Mouse (Mus musculus) brown adipose tissue, adult 24 weeks (tissue): ENCODE data around the gene Gmpr. TPM values are rescaled to one million over a fixed set of nuclear protein-coding genes. Genes with fewer than 3 reads are reported as not detected.

Experiments used
- H3K27ac ChIP-seq: fragments of 200-500 bp; replicated peaks from 2 replicates; pipeline ENCODE4 v1.5.1; 2012; ENCODE audit warnings: low read depth, mild to moderate bottlenecking, low read length
- H3K4me1 ChIP-seq: fragments of 200-500 bp; 2 replicates; pipeline ENCODE4 v1.6.1; 2012; ENCODE audit warnings: low read length, mixed read lengths; ENCODE audit not compliant: control insufficient read depth, insufficient read depth, insufficient read length
- H3K4me3 ChIP-seq: fragments of 200-500 bp; 2 replicates; pipeline ENCODE4 v1.5.1; 2012; ENCODE audit warnings: low read depth, mild to moderate bottlenecking, low read length, moderate library complexity; ENCODE audit not compliant: insufficient read depth
- polyA plus RNA-seq: library from polyadenylated mRNA; stranded (reverse); fragments of >200 nt; gene quantifications from 2 replicates; pipeline ENCODE4 v1.2.4, GENCODE M21; 2012; ENCODE audit not compliant: missing spikeins, insufficient read depth, insufficient read length

Gene Gmpr
- polyA plus RNA-seq, 1 experiment, result 74.5 TPM

DNA sequence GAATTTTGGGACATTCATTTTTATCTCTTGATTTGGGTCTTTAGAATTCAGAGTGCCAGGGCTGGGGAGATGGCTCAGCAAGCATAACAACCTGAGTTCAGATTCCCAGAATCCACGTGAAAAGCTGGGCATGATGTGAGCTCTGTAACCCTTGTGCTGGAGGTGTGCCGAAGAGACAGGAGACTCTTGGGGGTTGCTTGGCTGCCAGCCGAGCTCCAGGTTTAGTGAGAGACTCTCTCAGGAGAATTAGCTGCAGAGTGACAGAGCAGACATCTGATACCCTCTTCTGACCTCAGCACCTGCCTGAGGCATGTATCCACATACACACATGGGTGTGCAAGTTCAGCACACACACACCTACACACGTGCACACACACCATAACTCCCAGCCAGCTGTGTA, 21.6 kb upstream of the Gmpr start:
- peaks cover 3% of the 10 kb centered on the region; the same call in 1 of the 2 replicates for H3K4me1 ChIP-seq
- peak overlapping the region; percentile 61 for H3K27ac ChIP-seq
- no peak overlapping the region for H3K4me3 ChIP-seq

- Histone ChIP-seq H3K4me1 (peaks cover 3% of the 10 kb centered on the region; the same call in 1 of the 2 replicates), H3K4me3 (no peak overlapping the region), H3K27ac (peak overlapping the region; percentile 75)
Measured at GRCm38 (mm10) chr13:45486598-45486997, 20.6 kb upstream of the Gmpr start.

GRCm38 (mm10) chr13:45491991-45492732, 15.1 kb upstream of the Gmpr start:
- Histone ChIP-seq H3K4me1 (no peaks in the 10 kb centered on the region), H3K27ac (no peak overlapping the region), H3K4me3 (no peak overlapping the region)

GRCm38 (mm10) chr13:45493846-45494245, 13.4 kb upstream of the Gmpr start:
- Histone ChIP-seq H3K4me3 (no peak overlapping the region), H3K4me1 (no peaks in the 10 kb centered on the region), H3K27ac (no peak overlapping the region)

DNA sequence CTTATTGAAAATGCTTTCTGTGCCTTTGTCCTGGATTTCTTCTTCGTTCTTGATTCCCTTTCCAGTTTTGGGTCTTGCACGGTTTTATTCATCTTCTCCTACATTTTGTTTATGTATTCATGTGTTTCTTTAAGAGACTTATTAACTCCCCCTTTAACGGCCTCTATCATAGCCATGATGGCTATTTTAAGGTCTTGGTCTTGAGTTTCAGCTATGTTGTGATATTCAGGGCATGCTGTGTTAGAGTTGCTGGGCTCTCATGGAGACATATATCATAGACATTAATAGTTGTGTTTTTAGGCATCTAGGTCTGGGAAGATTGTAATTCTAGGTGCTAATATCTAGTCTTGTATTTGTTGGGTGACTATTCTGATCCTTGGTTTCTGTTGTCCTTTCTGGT, 8.6 kb upstream of the Gmpr start:
- Histone ChIP-seq H3K4me3 (no peak overlapping the region), H3K27ac (peak overlapping the region; percentile 41), H3K4me1 (peaks cover 4% of the 10 kb centered on the region; the same call in 1 of the 2 replicates)

- Histone ChIP-seq H3K4me3 (no peak overlapping the region), H3K27ac (peak overlapping the region; percentile 41), H3K4me1 (peaks cover 4% of the 10 kb centered on the region; the same call in 1 of the 2 replicates)
Measured at GRCm38 (mm10) chr13:45499391-45499790, 7.9 kb upstream of the Gmpr start.

GRCm38 (mm10) chr13:45499906-45500305, 7.3 kb upstream of the Gmpr start:
- Histone ChIP-seq H3K4me3 (no peak overlapping the region), H3K4me1 (peaks cover 4% of the 10 kb centered on the region; the same call in 1 of the 2 replicates), H3K27ac (no peak overlapping the region; the same call in 1 of the 2 replicates)

DNA sequence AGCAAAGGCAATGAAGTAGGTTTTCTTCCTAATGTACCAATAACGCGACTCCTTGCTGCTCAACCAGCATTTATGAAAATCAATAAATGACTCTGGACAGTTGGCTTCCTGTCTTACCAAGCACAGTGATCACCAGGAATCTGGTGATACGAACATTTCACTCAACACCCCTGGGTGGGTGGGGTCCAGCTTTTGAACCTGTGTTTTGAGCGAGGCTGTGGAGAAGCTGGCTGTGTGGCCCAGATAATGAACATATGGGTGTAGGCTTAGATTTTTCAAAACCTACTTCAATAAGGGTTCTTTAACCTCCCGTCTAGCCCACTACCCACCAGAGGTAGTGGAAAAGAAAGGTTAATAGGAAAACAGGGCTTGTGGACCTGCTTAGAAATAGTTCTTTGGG, 4.5 kb upstream of the Gmpr start:
- H3K4me1 ChIP-seq, result peaks cover 7% of the 10 kb centered on the region; the same call in 1 of the 2 replicates
- no peak overlapping the region for H3K27ac ChIP-seq
- H3K4me3 ChIP-seq, result no peak overlapping the region

- Histone ChIP-seq H3K4me1 (peaks cover 7% of the 10 kb centered on the region; the same call in 1 of the 2 replicates), H3K27ac (peak overlapping the region; percentile 99), H3K4me3 (no peak overlapping the region)
Measured at GRCm38 (mm10) chr13:45505546-45505945, 1.7 kb upstream of the Gmpr start.

DNA sequence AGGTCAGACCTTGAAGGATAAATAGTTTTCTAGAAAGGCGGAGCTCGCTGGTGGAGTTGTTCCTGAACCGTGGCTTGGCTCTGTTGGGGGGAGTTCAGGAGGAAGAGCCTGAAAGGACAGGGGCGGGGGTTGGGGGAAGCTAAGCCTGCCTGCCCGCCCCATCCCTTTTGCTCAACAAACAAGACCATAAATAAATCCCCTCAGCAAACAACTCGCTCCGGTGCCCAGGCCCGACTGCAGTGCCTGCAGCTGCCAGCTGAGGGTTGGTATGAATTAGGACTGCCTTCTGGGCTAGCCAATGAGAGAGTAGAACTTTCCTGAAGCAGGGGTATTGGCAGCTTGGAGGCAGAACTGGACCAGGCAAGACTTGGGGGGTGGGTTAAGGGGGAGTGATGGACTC, 1.3 kb downstream of the Gmpr start:
- peak overlapping the region; percentile 99 for H3K4me3 ChIP-seq
- H3K4me1 ChIP-seq, result peaks cover 32% of the 10 kb centered on the region
- peak overlapping the region; percentile 99 for H3K27ac ChIP-seq

DNA sequence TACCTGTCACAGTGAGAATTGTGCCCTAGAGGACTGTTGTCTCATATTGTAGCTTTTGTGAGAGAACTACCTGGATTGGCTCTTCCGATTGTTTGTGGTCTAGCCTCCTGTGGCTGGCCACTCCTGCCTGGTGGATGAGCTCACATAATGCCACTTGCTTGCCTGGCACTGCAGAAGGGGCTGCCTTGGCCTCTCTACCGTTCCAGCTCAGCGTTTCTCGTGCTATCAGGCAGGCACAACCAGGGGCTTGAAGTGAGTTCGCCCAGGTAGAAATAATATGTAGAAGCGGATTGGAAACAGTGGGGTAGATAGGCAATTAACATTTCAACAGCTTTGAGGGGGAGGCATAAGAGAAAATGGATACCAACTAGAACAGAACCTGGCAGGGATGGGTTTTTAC, 2.1 kb downstream of the Gmpr start:
- H3K4me3 ChIP-seq, result 0 out of 2 replicates have a peak overlapping the region, but pooled peaks have one; percentile 1
- peaks cover 37% of the 10 kb centered on the region for H3K4me1 ChIP-seq
- H3K27ac ChIP-seq, result 0 out of 2 replicates have a peak overlapping the region, but pooled peaks have one; percentile 1

DNA sequence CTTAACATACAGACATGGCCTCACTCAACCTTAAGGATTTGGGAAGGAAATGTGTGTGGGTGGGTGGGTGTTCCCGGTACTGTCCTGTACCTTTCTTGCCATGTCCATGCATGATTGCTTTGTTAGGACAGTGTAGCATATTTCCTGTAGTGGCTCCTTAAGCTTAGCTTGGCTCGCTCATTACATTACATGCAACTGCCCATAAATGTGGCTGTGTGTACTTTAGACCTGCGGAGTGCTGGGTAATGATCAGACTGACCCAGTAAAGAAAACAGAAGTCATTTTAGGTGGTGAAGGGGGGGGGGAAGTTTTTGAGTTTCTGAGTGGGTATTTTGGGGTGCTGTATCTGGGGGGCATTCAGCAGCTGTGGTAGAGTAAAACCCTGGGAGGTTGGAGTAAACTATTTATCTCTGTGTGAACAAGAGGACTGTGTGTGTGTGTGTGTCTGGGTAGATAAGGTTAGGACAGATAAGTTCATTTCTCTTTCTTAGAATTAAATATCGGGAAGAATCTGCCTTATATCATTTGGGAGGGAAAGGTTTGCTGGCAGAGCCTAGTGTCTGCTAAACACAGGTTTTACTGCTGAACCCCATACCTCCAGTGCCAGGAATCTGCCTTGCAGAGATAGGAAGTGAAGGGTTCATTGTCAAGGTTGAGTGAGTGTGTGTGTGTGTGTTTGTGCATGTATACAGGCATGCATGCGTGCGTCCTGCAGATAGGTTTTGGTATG, 4.6 kb downstream of the Gmpr start:
- H3K4me3 ChIP-seq, result no peak overlapping the region
- H3K4me1 ChIP-seq, result peaks cover 49% of the 10 kb centered on the region
- peak overlapping the region; percentile 20; the same call in 1 of the 2 replicates for H3K27ac ChIP-seq

- H3K4me3 ChIP-seq, result no peak overlapping the region
- peaks cover 49% of the 10 kb centered on the region for H3K4me1 ChIP-seq
- peak overlapping the region; percentile 20; the same call in 1 of the 2 replicates for H3K27ac ChIP-seq
Measured at GRCm38 (mm10) chr13:45512531-45512930, 5.3 kb downstream of the Gmpr start.

DNA sequence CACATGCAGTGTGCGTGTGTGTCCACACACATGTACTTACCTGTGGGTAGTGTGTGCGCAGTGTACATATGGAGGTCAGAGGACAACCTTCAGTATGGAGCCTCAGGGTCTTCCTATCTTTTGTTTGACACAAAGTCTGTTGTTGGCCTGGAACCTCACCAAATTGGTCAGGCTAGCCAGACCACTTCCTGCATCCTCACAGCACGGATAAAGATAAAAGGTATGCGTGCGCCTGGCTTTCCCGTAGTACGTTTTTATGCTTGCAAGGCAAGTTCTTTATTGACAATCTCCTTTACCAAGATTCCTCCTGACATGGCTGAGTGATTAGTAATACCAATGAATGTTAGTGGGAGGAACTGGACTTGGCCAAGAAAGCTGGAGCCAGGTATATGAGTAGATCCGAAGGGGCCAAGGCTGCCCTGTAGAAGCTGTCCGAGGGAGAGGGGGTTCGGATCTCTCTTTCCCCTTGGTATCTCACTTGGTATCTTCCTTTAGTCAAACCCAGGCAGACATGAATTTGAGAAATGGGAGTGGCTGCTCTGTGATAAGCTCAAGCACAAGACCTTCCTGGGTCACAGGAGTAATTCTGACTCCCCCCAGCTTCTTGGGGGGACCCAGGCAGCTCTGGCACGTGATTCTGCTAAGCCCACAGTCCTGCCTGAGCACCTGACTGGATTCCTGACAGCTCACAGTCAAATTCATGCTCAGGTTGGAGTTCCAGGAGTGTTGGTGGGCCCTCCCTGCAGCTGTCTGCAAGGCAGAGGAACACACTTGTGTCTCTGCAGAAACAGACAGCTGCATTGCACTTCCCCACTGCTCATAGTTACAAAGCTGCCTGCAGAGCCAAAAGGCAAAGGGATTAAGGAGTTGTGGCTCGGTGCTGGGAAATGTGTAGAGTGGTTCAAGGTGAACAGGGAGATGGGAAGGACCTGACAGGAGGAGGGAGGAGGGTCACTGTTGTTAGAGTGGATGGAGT, 6.1 kb downstream of the Gmpr start:
- no peak overlapping the region for H3K4me3 ChIP-seq
- H3K27ac ChIP-seq, result peak overlapping the region; percentile 20; the same call in 1 of the 2 replicates
- H3K4me1 ChIP-seq, result peaks cover 49% of the 10 kb centered on the region
